In genomic region chr2:104027458-104028138, GRCm38 (mm10) we compare ENCODE assay signal across 8 mouse cellular contexts. TPM values are rescaled to one million over a fixed set of nuclear protein-coding genes. Genes with fewer than 3 reads are reported as not detected.
A peak's percentile ranks its signal among the peaks of the same experiment; 100 is the strongest.
DNase-seq lines count a peak whose midpoint lies in the region; ATAC-seq and TF ChIP-seq lines count a peak whose summit lies in the region.

Gene Fbxo3 (plus strand): TSS chr2:104027721.

- TF ChIP-seq CTCF in Patski (IDR thresholded peaks at IDR 0.05), result peak; percentile 23

- in situ Hi-C loops in Patski (cut with MboI; ENCODE audit: low pct_unique_long_range_greater_than_20kb), result no loop called here

- CTCF ChIA-PET in Patski (lab: Charles Lee), result no interaction called here

- POLR2A ChIA-PET in Patski (lab: Charles Lee), result no interaction called here

- ATAC-seq in Patski, result peak; percentile 93
- peak; percentile 96 for ATAC-seq in hindbrain, embryonic 14.5 days (ENCODE audit: low FRiP score)

- no peaks in the 10 kb centered on the region for H3K9me3 ChIP-seq in hindbrain, embryonic 14.5 days (ENCODE audit: control insufficient read depth, low read length)

- H3K4me1 ChIP-seq in hindbrain, embryonic 14.5 days (replicated peaks; ENCODE audit: control insufficient read depth, insufficient read depth, low read length), result peaks cover 26% of the 10 kb centered on the region

- DNase-seq in Patski (ENCODE audit: low read depth, low spot score), result no peak
- DNase-seq in cerebellum, postnatal 25 days, result peak; percentile 95 to 96
- DNase-seq in frontal cortex, postnatal 36 days (ENCODE audit: low spot score in 2 of 2), result peak; percentile 78 to 83
- peak; percentile 64 for DNase-seq in hindbrain, embryonic 14.5 days (ENCODE audit: low spot score)
- peak; percentile 78 for DNase-seq in layer of hippocampus, postnatal 36 days
- DNase-seq in lung, postnatal 25 days (ENCODE audit: low spot score), result peak; percentile 89
- DNase-seq in retina, adult 2 months (ENCODE audit: low read depth, low spot score), result peak; percentile 71
- DNase-seq in thymus, postnatal 36 days, result peak; percentile 90 to 92

- peak within 1 kb of the TSS; percentile 93 for H3K9ac ChIP-seq in hindbrain, embryonic 14.5 days

- peak within 1 kb of the TSS; percentile 88 for H3K4me3 ChIP-seq in hindbrain, embryonic 14.5 days (replicated peaks; ENCODE audit: low read length)

- peaks cover 10% of the 10 kb centered on the region for H3K27me3 ChIP-seq in Patski
- no peaks in the 10 kb centered on the region for H3K27me3 ChIP-seq in hindbrain, embryonic 14.5 days (ENCODE audit: control insufficient read depth, insufficient read depth, low read length)

- peak within 1 kb of the TSS; percentile 80 for H3K4me2 ChIP-seq in hindbrain, embryonic 14.5 days (replicated peaks)

- under 1% methylated on average over 43 of the region's 44 CpGs for WGBS in hindbrain, embryonic 14.5 days

- peaks cover 16% of the 10 kb centered on the region for H3K36me3 ChIP-seq in hindbrain, embryonic 14.5 days (replicated peaks; ENCODE audit: control insufficient read depth, insufficient read depth)

- peak within 1 kb of the TSS; percentile 53; the same call in 1 of the 2 replicates for H3K27ac ChIP-seq in hindbrain, embryonic 14.5 days

RNA-seq across cellular contexts. Expression of gene Fbxo3, which starts in this region (rescaled TPM):
- polyA plus RNA-seq in Patski (2021), result 40.4 TPM
- polyA plus RNA-seq in hindbrain, embryonic 14.5 days (2014; fragmentation: Nextera tagmentation; extraction: Ambion mirVana), result 68.3 and 76.8 TPM in 2 replicates
- total RNA-seq in layer of hippocampus, postnatal 36 days (2021), result 10 to 100 TPM; 48.7 to 49.2 TPM
